Mouse (Mus musculus) left cerebral cortex, adult 18-20 months (tissue): ENCODE results near the gene Grin3a. TPM values are rescaled to one million over a fixed set of nuclear protein-coding genes. Genes with fewer than 3 reads are reported as not detected.

Experiments
- DNase-seq, 2 experiments: peaks; one replicate each; pipeline ENCODE4 v3.0.0; 2021 to 2022; ENCODE audit warnings: low spot score in 2 of 2, mixed read lengths in 1 of 2
- long read RNA-seq, 2 experiments: library from polyadenylated mRNA; stranded (forward); transcript quantifications; one replicate each; pipeline ENCODE4 v2.0.0; 2021
- total RNA-seq, 2 experiments: library from RNA; stranded (reverse); gene quantifications; 2 replicates each; pipeline ENCODE4 v1.2.3; 2021

Grin3a gene
- 10 to 100 TPM; 27.7 to 28.3 TPM for total RNA-seq
- long read RNA-seq, experiment 1, full-length matches to known transcripts: 5 of 10 reads
- long read RNA-seq, experiment 1, partial matches to known transcripts: 2 of 10 reads
- long read RNA-seq, experiment 1, other reads (novel, unspliced or antisense): 3 of 10 reads
- long read RNA-seq, experiment 2, full-length matches to known transcripts: 3 of 10 reads
- long read RNA-seq, experiment 2, partial matches to known transcripts: 2 of 10 reads
- long read RNA-seq, experiment 2, other reads (novel, unspliced or antisense): 5 of 10 reads

GRCm38 (mm10) chr4:49845612-49845985, at the start of gene Grin3a:
Gene Grin3a, minus strand, starts transcription at chr4:49845744.
- peak; percentile 63 to 85 for DNase-seq

- no peak for DNase-seq
Observed at GRCm38 (mm10) chr4:49891835-49892301, 46.3 kb upstream of the Grin3a start.

GRCm38 (mm10) chr4:49877084-49877483, 31.5 kb upstream of the Grin3a start:
- DNase-seq: no peak

- no peak for DNase-seq
Observed at GRCm38 (mm10) chr4:49860611-49861010, 15.1 kb upstream of the Grin3a start.

GRCm38 (mm10) chr4:49844828-49845611, 524 bp downstream of the Grin3a start:
- DNase-seq: peak in 1 of 2 experiments; percentile 9

- DNase-seq: peak; percentile 23 to 25
Observed at GRCm38 (mm10) chr4:49844274-49844827, 1.2 kb downstream of the Grin3a start.

GRCm38 (mm10) chr4:49843787-49844186, 1.8 kb downstream of the Grin3a start:
- DNase-seq: peak in 1 of 2 experiments; percentile 6

GRCm38 (mm10) chr4:49832035-49832434, 13.5 kb downstream of the Grin3a start:
- DNase-seq: no peak

GRCm38 (mm10) chr4:49813852-49814251, 31.7 kb downstream of the Grin3a start:
- no peak for DNase-seq

- DNase-seq: no peak
Observed at GRCm38 (mm10) chr4:49806791-49807190, 38.8 kb downstream of the Grin3a start.

- no peak for DNase-seq
Observed at GRCm38 (mm10) chr4:49799338-49799737, 46.2 kb downstream of the Grin3a start.

- no peak for DNase-seq
Observed at GRCm38 (mm10) chr4:49788971-49789370, 56.6 kb downstream of the Grin3a start.

GRCm38 (mm10) chr4:49742847-49743246, 102.7 kb downstream of the Grin3a start:
- DNase-seq: no peak

- no peak for DNase-seq
Observed at GRCm38 (mm10) chr4:49741942-49742341, 103.6 kb downstream of the Grin3a start.

GRCm38 (mm10) chr4:49740796-49741766, 104.5 kb downstream of the Grin3a start:
- DNase-seq: peak in 1 of 2 experiments; percentile 4

GRCm38 (mm10) chr4:49739561-49739960, 106.0 kb downstream of the Grin3a start:
- no peak for DNase-seq

GRCm38 (mm10) chr4:49729326-49729725, 116.2 kb downstream of the Grin3a start:
- DNase-seq: no peak

GRCm38 (mm10) chr4:49723908-49724307, 121.6 kb downstream of the Grin3a start:
- DNase-seq: no peak

GRCm38 (mm10) chr4:49691405-49692194, 153.9 kb downstream of the Grin3a start:
- no peak for DNase-seq
